Mouse (Mus musculus): ENCODE data around the gene Ap1m2. TPM values are rescaled to one million over a fixed set of nuclear protein-coding genes. Genes with fewer than 3 reads are reported as not detected.

The Ap1m2 gene
- total RNA-seq (2023): 1 to 10 TPM; 3.2 to 3.7 TPM

GRCm38 (mm10) chr9:21312134-21312533 is at the start of gene Ap1m2:
Gene Ap1m2, minus strand, starts transcription at chr9:21312337.

GRCm38 (mm10) chr9:21320619-21321512 is 8.7 kb upstream of the Ap1m2 start, which contains the start of gene Slc44a2:
Gene Slc44a2, plus strand, starts transcription at chr9:21320698.

GRCm38 (mm10) chr9:21291022-21291787 is 20.9 kb downstream of the Ap1m2 start, which contains the start of gene Cdkn2d:
Gene Cdkn2d, minus strand, starts transcription at chr9:21291407.

GRCm38 (mm10) chr9:21287571-21288402 is 24.4 kb downstream of the Ap1m2 start, which contains the start of gene Kri1:
Gene Kri1, minus strand, starts transcription at chr9:21287969.

GRCm38 (mm10) chr9:21265000-21265561 is 47.1 kb downstream of the Ap1m2 start, which contains the start of gene Atg4d:
Gene Atg4d, plus strand, starts transcription at chr9:21265293.

GRCm38 (mm10) chr9:21248326-21248725 is 63.8 kb downstream of the Ap1m2 start, which contains the start of gene S1pr5:
Gene S1pr5, minus strand, starts transcription at chr9:21248443.

Other genes with a start within 250 kb of the Ap1m2 start
- gene Zglp1, start 245.2 kb downstream of the Ap1m2 start, total RNA-seq (2023): not detected
- under 1 TPM; 0.22 to 0.29 TPM for gene Gm49373, start 239.2 kb downstream of the Ap1m2 start, total RNA-seq (2023)
- gene Fdx1l, start 238.7 kb downstream of the Ap1m2 start, total RNA-seq (2023): 1 to 10 TPM; 6.5 to 6.9 TPM
- gene Gm38431, start 220.3 kb downstream of the Ap1m2 start, total RNA-seq (2023): 1 to 10 TPM; 1.5 to 2.5 TPM
- gene Raver1, start 220.3 kb downstream of the Ap1m2 start, total RNA-seq (2023): 10 to 100 TPM; 49.1 to 62.5 TPM
- 10 to 100 TPM; 40.0 to 51.1 TPM for gene Tyk2, start 181.1 kb downstream of the Ap1m2 start, total RNA-seq (2023)
- 10 to 100 TPM; 69.5 to 82.3 TPM for gene Cdc37, start 162.4 kb downstream of the Ap1m2 start, total RNA-seq (2023)
- 1 to 10 TPM; 5.0 to 7.1 TPM for gene Pde4a, start 146.6 kb downstream of the Ap1m2 start, total RNA-seq (2023)
- 10 to 100 TPM; 27.2 to 28.5 TPM for gene Keap1, start 73.0 kb downstream of the Ap1m2 start, total RNA-seq (2023)
- 1 to 10 TPM; 2.2 to 2.4 TPM for gene S1pr5, start 63.9 kb downstream of the Ap1m2 start, total RNA-seq (2023)
- gene Atg4d, start 47.0 kb downstream of the Ap1m2 start, total RNA-seq (2023): 10 to 100 TPM; 45.6 to 49.8 TPM
- 10 to 100 TPM; 82.2 to 87.7 TPM for gene Kri1, start 24.4 kb downstream of the Ap1m2 start, total RNA-seq (2023)
- 100 to 1,000 TPM; 121 to 129 TPM for gene Cdkn2d, start 20.9 kb downstream of the Ap1m2 start, total RNA-seq (2023)
- gene Slc44a2, start 8.4 kb upstream of the Ap1m2 start, total RNA-seq (2023): 100 to 1,000 TPM; 130 to 143 TPM
- 10 to 100 TPM; 38.1 to 39.5 TPM for gene Ilf3, start 55.5 kb upstream of the Ap1m2 start, total RNA-seq (2023)
- 10 to 100 TPM; 10.5 to 18.5 TPM for gene Qtrt1, start 99.5 kb upstream of the Ap1m2 start, total RNA-seq (2023)
- 100 to 1,000 TPM; 251 to 254 TPM for gene Dnm2, start 112.6 kb upstream of the Ap1m2 start, total RNA-seq (2023)
- 1 to 10 TPM; 5.0 to 7.5 TPM for gene Tmed1, start 197.9 kb upstream of the Ap1m2 start, total RNA-seq (2023)
- 100 to 1,000 TPM; 240 to 247 TPM for gene AB124611, start 213.8 kb upstream of the Ap1m2 start, total RNA-seq (2023)
- gene Carm1, start 234.6 kb upstream of the Ap1m2 start, total RNA-seq (2023): 10 to 100 TPM; 27.6 to 31.8 TPM